Mouse (Mus musculus): Measurements from ENCODE around the gene Grin1.

Gene Grin1

DNA sequence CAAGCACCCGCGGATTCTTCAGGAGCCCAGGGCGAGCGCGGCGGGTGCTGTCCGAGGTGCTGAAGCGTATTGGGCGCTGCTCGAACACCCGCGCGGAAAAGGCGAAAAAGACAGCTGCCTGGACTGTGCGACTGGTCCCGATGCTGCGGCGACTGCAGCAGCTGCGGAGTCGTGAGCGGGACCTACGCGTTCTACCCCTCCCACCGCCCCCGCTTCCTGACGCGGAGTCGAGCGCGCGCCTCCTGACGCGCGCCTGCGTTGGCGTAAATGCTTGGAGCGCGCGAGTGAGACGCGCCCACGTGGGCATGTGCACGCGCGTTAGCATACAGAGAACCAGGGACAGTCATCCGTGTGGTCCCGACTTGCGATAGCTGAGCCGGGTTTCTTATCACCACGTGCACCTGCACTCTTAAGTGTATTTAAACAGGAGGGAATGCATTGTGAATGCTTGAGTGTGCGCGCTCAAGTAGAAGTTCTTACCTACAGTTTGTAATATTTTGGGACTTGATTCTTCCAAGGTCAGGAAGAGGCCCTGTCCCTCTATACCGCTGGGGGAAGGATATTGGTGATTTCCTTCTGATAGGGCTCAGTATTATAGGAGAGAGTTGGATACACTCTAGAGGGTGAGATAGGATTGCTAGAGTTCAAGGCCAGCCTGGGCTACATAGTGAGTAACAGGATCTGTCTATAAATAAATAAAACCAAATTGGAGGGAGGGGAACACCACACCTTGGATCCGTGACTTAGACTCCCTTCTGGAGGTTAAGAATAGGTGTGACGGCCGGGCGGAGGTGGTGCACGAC, at the start of gene Grin1:
Grin1 (minus strand) TSS at position 217 of the 803 bp plus-strand sequence.
- peak; percentile 97 for DNase-seq (ENCODE audit: low read depth, low spot score)

DNA sequence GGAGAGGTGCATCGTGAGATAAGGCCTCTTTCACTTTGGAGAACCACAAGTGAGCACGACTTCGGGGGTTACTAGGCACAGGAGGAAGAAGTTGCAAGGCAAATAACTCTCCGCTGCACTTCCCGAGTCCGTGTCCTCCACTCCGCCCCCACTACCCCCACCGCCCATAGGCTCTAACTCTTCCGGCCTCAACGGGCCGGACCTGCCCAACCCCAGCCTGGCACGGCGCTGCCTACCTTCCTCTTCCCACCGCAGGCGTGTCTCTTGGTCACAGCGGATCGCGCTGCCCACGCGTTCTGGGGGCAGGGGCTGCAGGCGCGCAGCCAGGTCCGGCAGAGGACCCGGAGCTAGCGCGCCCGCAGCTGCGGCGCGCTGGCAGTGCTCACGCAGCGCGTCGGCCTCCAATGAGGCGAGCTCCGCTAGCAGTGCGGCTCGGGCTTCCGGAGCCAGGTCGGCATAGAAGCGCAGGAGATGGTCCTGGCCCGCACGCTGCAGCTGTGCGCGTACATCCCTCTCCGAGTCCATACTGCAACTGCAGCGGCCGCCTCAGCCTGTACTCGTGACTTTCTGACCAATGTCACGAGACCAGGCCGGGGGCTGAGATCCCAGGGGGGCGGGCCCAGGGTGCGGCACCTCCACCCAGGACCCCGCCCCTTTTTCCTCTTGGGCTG, 46.2 kb upstream of the Grin1 start, which contains the start of gene Uap1l1:
Uap1l1 (minus strand) TSS at position 592 of the 671 bp plus-strand sequence.
- peak; percentile 76 for DNase-seq (ENCODE audit: low read depth, low spot score)

GRCm38 (mm10) chr2:25364761-25365090, 45.7 kb upstream of the Grin1 start:
- no peak for DNase-seq (ENCODE audit: low read depth, low spot score)

GRCm38 (mm10) chr2:25364313-25364712, 45.3 kb upstream of the Grin1 start:
- DNase-seq (ENCODE audit: low read depth, low spot score), result no peak

DNA sequence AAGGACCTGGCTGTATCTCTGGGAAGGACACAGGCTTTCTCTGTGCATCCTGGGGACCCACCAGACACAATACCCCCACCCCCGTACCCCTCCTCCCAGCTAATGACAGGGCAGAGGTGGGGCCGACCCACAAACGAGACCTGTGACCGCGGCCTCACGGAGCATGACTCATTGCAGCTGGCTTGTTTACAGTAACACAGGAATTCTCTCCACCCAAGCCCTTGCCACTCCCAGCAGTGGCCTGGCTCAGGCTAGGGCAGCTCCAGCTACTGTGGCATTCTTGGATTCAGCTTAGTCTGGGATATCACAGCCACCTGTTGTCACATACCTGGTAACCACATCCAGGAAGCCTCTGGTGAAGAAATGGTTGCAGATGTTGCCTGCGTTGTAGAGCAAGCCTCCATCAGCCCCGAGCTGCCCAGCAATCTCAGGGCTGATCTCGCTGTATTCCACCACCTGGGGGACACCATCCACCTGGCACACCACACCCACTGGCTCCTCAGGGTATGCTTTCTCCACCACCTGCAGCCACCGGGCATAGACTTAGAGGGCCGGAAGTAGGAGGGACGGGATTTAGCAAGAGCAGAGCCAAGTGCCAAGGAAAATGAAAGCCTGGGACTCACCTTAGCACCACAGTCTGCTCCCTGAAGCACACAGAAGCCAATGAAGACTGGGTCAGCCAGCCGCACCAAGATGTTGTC, 44.6 kb upstream of the Grin1 start:
- no peak for DNase-seq (ENCODE audit: low read depth, low spot score)

DNA sequence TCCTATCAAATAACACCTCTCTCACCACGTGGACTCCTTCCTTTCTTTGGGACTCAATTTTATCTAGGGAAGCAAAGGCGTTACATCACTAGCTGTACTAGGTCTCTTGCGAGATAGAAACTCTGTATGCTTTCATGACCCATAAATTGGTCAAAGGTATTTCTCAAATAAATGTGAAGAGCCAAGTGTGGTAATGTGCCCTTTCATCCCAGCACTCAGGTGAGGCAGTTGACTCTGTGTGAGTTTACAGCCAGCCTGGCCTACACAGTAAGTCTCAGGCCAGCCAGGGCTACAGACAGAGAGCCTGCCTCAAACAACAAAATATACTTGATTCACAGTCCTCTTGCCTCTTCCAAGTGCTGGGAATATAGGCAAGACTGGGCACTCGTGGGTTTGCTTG, 40.9 kb upstream of the Grin1 start:
- DNase-seq (ENCODE audit: low read depth, low spot score), result no peak

GRCm38 (mm10) chr2:25356208-25357079, 37.5 kb upstream of the Grin1 start, which contains the start of gene Dpp7:
Dpp7 (minus strand) TSS chr2:25356359.
- peak; percentile 94 for DNase-seq (ENCODE audit: low read depth, low spot score)

- DNase-seq (ENCODE audit: low read depth, low spot score), result no peak
Measured at GRCm38 (mm10) chr2:25355419-25356066, 36.6 kb upstream of the Grin1 start.

GRCm38 (mm10) chr2:25354211-25354610, 35.2 kb upstream of the Grin1 start:
- no peak for DNase-seq (ENCODE audit: low read depth, low spot score)

GRCm38 (mm10) chr2:25350701-25351100, 31.7 kb upstream of the Grin1 start:
- DNase-seq (ENCODE audit: low read depth, low spot score), result no peak

DNA sequence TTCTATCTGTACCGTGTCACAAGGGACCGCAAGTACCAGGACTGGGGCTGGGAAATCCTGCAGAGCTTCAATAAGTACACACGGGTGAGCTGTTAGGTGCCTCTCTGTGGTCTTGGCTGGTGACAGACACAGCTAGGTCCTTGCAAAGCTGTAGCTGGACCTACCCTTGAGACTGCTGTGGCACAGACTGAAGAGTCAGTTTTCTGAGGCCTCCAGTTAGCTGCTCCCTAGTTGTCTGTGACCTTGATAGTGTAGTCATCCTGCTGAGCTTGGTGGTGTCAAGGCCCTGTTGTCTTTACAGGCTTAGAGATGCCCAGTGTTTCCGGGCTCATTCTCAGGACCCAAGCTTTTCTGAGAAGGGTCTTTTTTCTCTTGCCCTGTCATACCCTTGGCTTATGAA, 30.5 kb upstream of the Grin1 start:
- DNase-seq (ENCODE audit: low read depth, low spot score), result no peak

DNA sequence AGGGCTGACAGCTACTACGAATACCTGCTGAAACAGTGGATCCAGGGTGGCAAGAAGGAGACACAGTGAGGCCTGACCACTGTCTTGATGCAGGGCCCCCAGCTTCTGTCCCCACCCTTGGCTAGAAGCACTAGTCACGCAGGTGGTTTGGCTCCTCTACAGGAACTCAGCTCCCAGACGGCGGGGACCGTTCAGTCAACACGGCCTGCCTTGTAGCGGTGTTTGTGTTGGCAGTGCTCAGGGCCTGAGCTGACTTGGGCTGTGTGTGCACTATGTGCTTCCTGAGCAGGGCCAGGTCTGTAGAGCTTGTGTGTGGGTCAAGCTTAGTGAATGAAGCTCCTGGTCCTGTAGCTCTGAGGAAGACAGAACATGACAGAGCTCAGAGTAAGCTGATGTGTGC, 29.2 kb upstream of the Grin1 start:
- DNase-seq (ENCODE audit: low read depth, low spot score), result no peak

DNA sequence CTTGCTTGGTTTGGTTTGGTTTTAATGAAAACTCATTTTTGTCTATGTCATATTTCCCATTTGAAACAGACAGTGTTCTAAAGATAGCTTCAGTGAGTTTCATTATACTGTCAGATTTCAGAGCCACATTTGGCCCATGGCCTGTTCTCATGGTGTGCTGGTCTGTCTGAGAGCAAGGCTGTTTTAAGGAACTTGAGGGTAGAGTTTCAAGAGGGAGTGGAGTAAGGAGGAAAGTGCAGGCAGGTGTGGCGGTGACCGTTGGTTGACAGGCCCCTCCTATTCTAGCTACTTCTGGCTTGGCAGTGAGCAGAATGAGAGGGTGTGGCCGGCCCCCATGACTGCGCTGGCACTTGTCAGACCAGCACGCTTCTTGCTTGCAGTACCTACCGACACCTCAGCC, 19.3 kb upstream of the Grin1 start:
- no peak for DNase-seq (ENCODE audit: low read depth, low spot score)

DNA sequence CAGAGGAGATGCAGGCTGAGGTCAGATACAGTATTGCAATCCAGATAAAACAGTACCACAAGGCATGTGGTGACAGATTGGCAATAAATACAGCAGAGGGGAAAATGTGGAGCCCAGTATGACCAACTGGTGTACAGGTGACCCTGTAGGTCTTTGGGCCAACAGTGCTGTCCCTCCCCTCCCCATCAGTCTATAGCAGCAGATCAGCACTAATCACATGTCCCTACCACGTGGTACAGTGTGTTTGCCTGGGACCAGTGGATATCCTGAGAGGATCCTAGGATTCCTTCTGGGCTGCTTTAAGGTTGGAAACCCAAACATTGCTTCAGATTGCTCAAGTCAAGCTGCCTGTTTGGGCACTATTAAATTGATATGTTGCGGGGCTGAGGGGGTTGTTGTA, 14.6 kb upstream of the Grin1 start:
- no peak for DNase-seq (ENCODE audit: low read depth, low spot score)

DNA sequence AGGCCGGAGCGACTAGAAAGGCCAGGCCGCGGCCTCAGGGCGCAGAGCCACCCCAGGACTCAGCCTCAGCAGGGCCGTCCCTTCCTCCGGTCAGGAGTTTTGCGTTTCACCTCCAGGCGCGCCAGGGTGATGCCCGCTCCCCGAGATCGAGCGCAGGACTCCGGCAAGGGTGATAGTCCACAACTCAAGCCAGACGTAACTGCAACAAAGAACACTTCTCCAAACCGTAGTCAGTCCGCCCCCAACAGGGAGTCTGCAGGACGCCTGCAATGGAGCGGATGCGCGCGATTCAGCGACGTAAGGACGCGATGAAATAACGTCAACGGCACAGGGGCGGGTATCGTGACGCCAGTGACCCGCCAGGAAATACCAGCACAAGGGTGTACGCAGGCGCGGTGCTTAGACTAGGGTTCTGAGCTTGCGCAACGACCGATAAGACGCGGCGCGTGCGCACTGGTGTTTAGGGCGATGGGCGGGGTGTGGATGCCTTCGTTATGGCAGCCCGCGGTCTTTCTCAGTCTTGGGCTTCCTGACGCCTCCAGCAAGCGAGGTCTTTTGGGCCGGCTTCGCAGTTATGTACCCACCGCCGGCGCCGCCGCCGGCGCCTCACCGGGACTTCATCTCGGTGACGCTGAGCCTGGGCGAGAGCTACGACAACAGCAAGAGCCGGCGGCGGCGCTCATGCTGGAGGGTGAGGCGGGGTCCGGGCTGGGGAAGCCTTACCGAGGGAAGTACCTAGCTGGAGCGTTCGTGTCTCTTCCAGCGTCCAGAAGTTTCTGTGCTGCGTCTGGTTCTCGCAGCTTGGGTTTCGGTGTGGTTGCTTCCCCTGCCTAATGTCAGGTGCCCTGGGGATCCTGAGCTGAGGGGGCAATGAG, 13.5 kb upstream of the Grin1 start, which contains the start of gene Man1b1:
Man1b1 (plus strand) TSS at position 53 of the 875 bp plus-strand sequence.
- DNase-seq (ENCODE audit: low read depth, low spot score), result peak; percentile 100

DNA sequence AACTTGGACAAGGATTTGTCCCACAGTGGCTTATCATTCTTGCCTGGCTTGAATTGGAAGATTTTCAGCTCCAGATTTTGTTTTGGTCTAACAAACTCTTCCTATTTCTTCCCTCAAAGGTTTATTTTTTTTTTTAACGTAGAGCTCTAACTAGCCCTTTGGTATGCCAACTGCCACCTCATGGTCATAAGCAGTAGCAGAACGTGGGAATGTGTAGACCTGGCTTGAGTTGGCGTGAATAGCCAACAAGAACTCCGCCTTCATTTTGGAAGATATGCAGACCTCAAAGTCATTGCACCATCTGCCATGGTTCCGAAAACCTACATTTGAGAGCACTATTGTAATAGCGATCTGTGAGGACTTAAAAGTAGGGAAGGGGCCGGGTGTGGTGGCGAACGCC, 12.5 kb upstream of the Grin1 start:
- no peak for DNase-seq (ENCODE audit: low read depth, low spot score)

GRCm38 (mm10) chr2:25328440-25328839, 9.5 kb upstream of the Grin1 start:
- DNase-seq (ENCODE audit: low read depth, low spot score), result peak; percentile 79

GRCm38 (mm10) chr2:25326036-25326435, 7.0 kb upstream of the Grin1 start:
- DNase-seq (ENCODE audit: low read depth, low spot score), result no peak

DNA sequence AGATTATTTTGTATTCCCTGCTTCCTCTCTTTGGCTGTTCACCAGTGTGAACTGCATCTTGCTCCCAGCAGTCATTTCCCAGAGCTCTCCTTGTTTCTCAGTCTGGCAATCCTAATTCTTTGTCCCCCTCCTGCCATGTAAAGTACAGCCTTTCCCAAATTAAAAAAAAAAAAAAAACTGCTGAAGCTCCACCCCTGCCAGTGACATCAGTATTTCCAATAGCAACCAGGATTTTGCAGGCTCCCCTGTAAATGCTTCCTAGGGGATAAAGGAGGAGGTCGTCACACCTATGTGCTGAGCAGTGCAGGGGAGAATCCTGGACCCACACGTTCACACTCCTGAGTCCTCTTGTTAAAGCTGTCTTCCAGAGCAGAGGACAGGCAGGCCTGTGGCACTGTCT, 1.1 kb upstream of the Grin1 start:
- DNase-seq (ENCODE audit: low read depth, low spot score), result peak; percentile 58

Measured in brain, adult 2 months (tissue).